Mouse (Mus musculus) CD4-positive naive resting alpha-beta T cell, adult 76 days (primary cell): ENCODE data around the gene Nectin4. TPM values are rescaled to one million over a fixed set of nuclear protein-coding genes. Genes with fewer than 3 reads are reported as not detected.

Experiments used
- total RNA-seq: library from RNA; stranded (reverse); gene quantifications from one replicate; pipeline ENCODE4 v1.2.4, GENCODE M21; 2023

Gene Nectin4
- total RNA-seq = 0.29 TPM

GRCm38 (mm10) chr1:171369845-171370556, at the start of gene Nectin4:
Nectin4 (plus strand) TSS chr1:171370099.

DNA sequence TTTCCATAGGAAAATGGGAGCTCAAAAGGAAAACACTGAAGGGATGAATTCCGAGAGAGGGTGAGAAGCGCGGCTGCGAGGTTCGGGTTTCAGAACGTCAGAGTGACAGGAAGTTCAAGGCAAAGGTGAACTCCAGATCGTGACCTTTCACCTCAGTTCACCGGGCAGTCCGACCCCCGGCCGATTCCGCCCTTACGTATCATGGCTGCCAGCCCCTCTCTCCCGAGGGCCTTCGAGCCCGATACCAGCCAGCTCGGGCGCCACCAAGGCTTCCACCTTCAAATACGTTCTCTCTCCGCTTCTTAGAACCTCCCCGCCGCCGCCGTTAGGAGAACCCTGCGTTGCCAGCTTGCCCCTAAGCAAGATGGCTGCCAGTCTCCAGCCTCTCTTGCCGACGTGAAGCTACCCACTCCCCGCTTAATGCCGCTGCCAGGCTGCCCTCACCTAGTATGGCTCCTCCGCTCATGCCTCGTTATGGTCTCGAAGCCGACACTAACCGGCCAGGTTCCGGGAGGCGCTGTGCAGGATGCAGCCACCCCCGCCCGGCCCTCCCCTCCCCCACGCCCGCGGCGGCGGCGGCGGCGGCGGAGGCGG, 41.0 kb upstream of the Nectin4 start, which contains the start of gene Dedd:
TSS of gene Dedd (plus strand) at position 307 of the 594 bp plus-strand sequence.

GRCm38 (mm10) chr1:171345225-171346094, 24.4 kb upstream of the Nectin4 start, which contains the start of the genes Nit1 and Pfdn2:
Nit1 (minus strand) TSS chr1:171345646.
Pfdn2 (plus strand) TSS chr1:171345670.

GRCm38 (mm10) chr1:171360656-171361055, 9.2 kb upstream of the Nectin4 start, which contains the start of gene Klhdc9:
Klhdc9 (minus strand) TSS chr1:171360798.

GRCm38 (mm10) chr1:171388376-171389102, 18.6 kb downstream of the Nectin4 start, which contains the start of gene Arhgap30:
Arhgap30 (plus strand) TSS chr1:171388954.

DNA sequence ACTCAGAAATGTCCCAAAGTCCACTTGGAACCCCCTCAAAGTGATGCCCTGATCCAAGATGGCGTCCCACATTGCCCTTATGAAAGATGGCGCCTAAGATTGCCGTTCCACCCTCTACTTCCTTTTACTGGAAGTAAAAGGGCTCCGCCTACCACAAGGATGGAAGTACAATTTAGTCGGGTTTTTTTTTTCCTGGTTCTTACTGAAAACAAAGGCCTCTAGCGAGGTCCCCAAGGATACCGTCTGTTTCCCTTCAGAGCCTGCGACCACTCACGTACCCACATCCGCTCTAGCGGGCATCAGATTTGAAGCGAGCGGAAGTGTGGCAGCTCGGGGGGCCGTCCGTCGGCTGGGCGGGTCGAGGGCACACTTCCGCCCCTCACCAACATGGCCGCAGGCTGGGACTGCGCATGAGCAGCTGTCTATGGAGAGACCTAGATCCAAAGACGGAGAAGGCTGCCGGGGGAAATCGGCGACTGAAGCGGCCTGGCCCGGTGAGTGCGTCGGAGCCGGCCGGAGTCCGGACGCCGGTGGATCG, 41.1 kb downstream of the Nectin4 start, which contains the start of gene Usf1:
TSS of gene Usf1 (plus strand) at position 367 of the 538 bp plus-strand sequence.

GRCm38 (mm10) chr1:171418660-171419059, 48.8 kb downstream of the Nectin4 start, which contains the start of gene Tstd1:
Tstd1 (plus strand) TSS chr1:171418872.

GRCm38 (mm10) chr1:171437264-171438013, 67.5 kb downstream of the Nectin4 start, which contains the start of gene F11r:
F11r (plus strand) TSS chr1:171437535.

Other genes with a start within 250 kb of the Nectin4 start
- gene Sdhc, start 219.5 kb upstream of the Nectin4 start, total RNA-seq = 101 TPM
- gene Mpz, start 219.4 kb upstream of the Nectin4 start, total RNA-seq = not detected
- gene Pcp4l1, start 173.8 kb upstream of the Nectin4 start, total RNA-seq = not detected
- gene Nr1i3, start 156.1 kb upstream of the Nectin4 start, total RNA-seq = not detected
- gene Tomm40l, start 147.6 kb upstream of the Nectin4 start, total RNA-seq = 17.0 TPM
- not detected for gene Apoa2, start 145.0 kb upstream of the Nectin4 start, total RNA-seq
- 16.9 TPM for gene Fcer1g, start 135.7 kb upstream of the Nectin4 start, total RNA-seq
- gene Adamts4, start 119.7 kb upstream of the Nectin4 start, total RNA-seq = not detected
- 99.5 TPM for gene Ndufs2, start 118.7 kb upstream of the Nectin4 start, total RNA-seq
- gene B4galt3, start 99.8 kb upstream of the Nectin4 start, total RNA-seq = 69.6 TPM
- 43.1 TPM for gene Ppox, start 88.9 kb upstream of the Nectin4 start, total RNA-seq
- gene Usp21, start 82.1 kb upstream of the Nectin4 start, total RNA-seq = 42.5 TPM
- gene Ufc1, start 75.1 kb upstream of the Nectin4 start, total RNA-seq = 53.9 TPM
- gene Dedd, start 41.0 kb upstream of the Nectin4 start, total RNA-seq = 30.6 TPM
- 16.8 TPM for gene Nit1, start 24.5 kb upstream of the Nectin4 start, total RNA-seq
- 72.0 TPM for gene Pfdn2, start 24.4 kb upstream of the Nectin4 start, total RNA-seq
- gene Klhdc9, start 9.3 kb upstream of the Nectin4 start, total RNA-seq = 0.35 TPM
- 171 TPM for gene Arhgap30, start 18.9 kb downstream of the Nectin4 start, total RNA-seq
- 80.1 TPM for gene Usf1, start 41.2 kb downstream of the Nectin4 start, total RNA-seq
- gene Tstd1, start 48.8 kb downstream of the Nectin4 start, total RNA-seq = 5.9 TPM
- 3.1 TPM for gene F11r, start 67.4 kb downstream of the Nectin4 start, total RNA-seq
- gene Alyref2, start 133.4 kb downstream of the Nectin4 start, total RNA-seq = 5.9 TPM
- not detected for gene Itln1, start 165.2 kb downstream of the Nectin4 start, total RNA-seq
- 4.4 TPM for gene Cd244a, start 189.1 kb downstream of the Nectin4 start, total RNA-seq
- 92.9 TPM for gene Ly9, start 237.3 kb downstream of the Nectin4 start, total RNA-seq